Mouse (Mus musculus) liver, embryonic 11.5 days (tissue): ENCODE data around the gene Gm45808. TPM values are rescaled to one million over a fixed set of nuclear protein-coding genes. Genes with fewer than 3 reads are reported as not detected.
"Not testable (repeated sequence)": the region's sequence is repeated elsewhere in the genome, so short reads cannot be mapped to it uniquely, and the experiment has no call there.

Experiments used
- ATAC-seq: fragments of 200-750 bp; cut with Nextera tagmentation; replicated peaks from 2 replicates; pipeline ENCODE4 v1.8.0; 2017; ENCODE audit warnings: moderate number of reproducible peaks, mild to moderate bottlenecking, moderate TSS enrichment, moderate library complexity; ENCODE audit not compliant: low FRiP score
- DNase-seq: peaks from one replicate; pipeline ENCODE4 v3.0.0-alpha.2; 2017; ENCODE audit warnings: low spot score
- H3K27ac ChIP-seq: fragments of 300-500 bp; sonication (generic); 2 replicates; pipeline ENCODE4 v1.5.1; 2014; ENCODE audit warnings: mild to moderate bottlenecking, low read depth, low read length, control low read depth
- H3K27me3 ChIP-seq: fragments of 300-500 bp; sonication (generic); replicated peaks from 2 replicates; pipeline ENCODE4 v1.6.1; 2014; ENCODE audit warnings: low read length, mixed read lengths; ENCODE audit not compliant: control insufficient read depth, insufficient read depth
- H3K36me3 ChIP-seq: fragments of 300-500 bp; sonication (generic); 2 replicates; pipeline ENCODE4 v1.6.1; 2014; ENCODE audit warnings: mild to moderate bottlenecking, low read length, moderate library complexity, mixed read lengths; ENCODE audit not compliant: control insufficient read depth, insufficient read depth
- H3K4me1 ChIP-seq: fragments of 300-500 bp; sonication (generic); replicated peaks from 2 replicates; pipeline ENCODE4 v1.6.1; 2014; ENCODE audit warnings: low read length, mixed read lengths; ENCODE audit not compliant: control insufficient read depth, insufficient read depth
- H3K4me2 ChIP-seq: fragments of 300-500 bp; sonication (generic); 2 replicates; pipeline ENCODE4 v1.6.1; 2014; ENCODE audit warnings: mild to moderate bottlenecking, control low read depth, moderate library complexity
- H3K4me3 ChIP-seq: fragments of 300-500 bp; sonication (generic); 2 replicates; pipeline ENCODE4 v1.5.1; 2014; ENCODE audit warnings: low read depth, low read length, control low read depth
- H3K9ac ChIP-seq: fragments of 300-500 bp; sonication (generic); 2 replicates; pipeline ENCODE4 v1.6.1; 2014; ENCODE audit warnings: low read depth, low read length, control low read depth
- H3K9me3 ChIP-seq: fragments of 300-500 bp; sonication (generic); 2 replicates; pipeline ENCODE4 v1.6.1; 2016; ENCODE audit warnings: low read length, inconsistent platforms, mixed read lengths; ENCODE audit not compliant: control insufficient read depth
- WGBS: fragments of 180-500 bp; shearing (Covaris S2); extraction: QIAGEN DNeasy Blood & Tissue Kit; methylation state at CpG from one replicate; pipeline ENCODE4 v1.1.7; 2014; 5-methylcytosine and 5-hydroxymethylcytosine counted together
- polyA plus RNA-seq: library from polyadenylated mRNA; unstranded; fragments of >200 nt; fragmentation: Nextera tagmentation; extraction: Ambion mirVana; gene quantifications from 2 replicates; pipeline ENCODE4 v1.2.1, GENCODE M21; 2014

Gm45808 gene
- polyA plus RNA-seq, 1 experiment from 2014 or later: not detected

- peak overlapping the region; percentile 76 for H3K9ac ChIP-seq
- H3K4me3 ChIP-seq: peak overlapping the region; percentile 87
- DNase-seq (peak; percentile 29), ATAC-seq (no peak)
- H3K36me3 ChIP-seq: peaks cover 9% of the 10 kb centered on the region; the same call in 1 of the 2 replicates
- peak overlapping the region; percentile 68 for H3K27ac ChIP-seq
- no peaks in the 10 kb centered on the region for H3K27me3 ChIP-seq
- H3K9me3 ChIP-seq: no peaks in the 10 kb centered on the region
- H3K4me1 ChIP-seq: peaks cover 43% of the 10 kb centered on the region
- peak overlapping the region; percentile 80 for H3K4me2 ChIP-seq
- WGBS: 62% methylated on average over 13 of the region's 13 CpGs
Measured at GRCm38 (mm10) chr7:45523678-45524170, 37.1 kb upstream of the Gm45808 start.

GRCm38 (mm10) chr7:45522957-45523676 is 36.5 kb upstream of the Gm45808 start:
- H3K9me3 ChIP-seq: no peaks in the 10 kb centered on the region
- H3K4me3 ChIP-seq: peak overlapping the region; percentile 87
- H3K9ac ChIP-seq: peak overlapping the region; percentile 76
- no peak for ATAC-seq
- H3K4me1 ChIP-seq: peaks cover 43% of the 10 kb centered on the region
- DNase-seq: peak; percentile 36
- peaks cover 9% of the 10 kb centered on the region; the same call in 1 of the 2 replicates for H3K36me3 ChIP-seq
- no peaks in the 10 kb centered on the region for H3K27me3 ChIP-seq
- H3K27ac ChIP-seq: peak overlapping the region; percentile 68
- WGBS: 63% methylated on average over 18 of the region's 18 CpGs
- peak overlapping the region; percentile 80 for H3K4me2 ChIP-seq

- H3K4me3 ChIP-seq: peak overlapping the region; percentile 87
- peaks cover 9% of the 10 kb centered on the region; the same call in 1 of the 2 replicates for H3K36me3 ChIP-seq
- peak overlapping the region; percentile 80 for H3K4me2 ChIP-seq
- ATAC-seq: no peak
- WGBS: 52% methylated on average over 16 of the region's 16 CpGs
- peak overlapping the region; percentile 64 for H3K9ac ChIP-seq
- peak overlapping the region; percentile 23; the same call in 1 of the 2 replicates for H3K27ac ChIP-seq
- no peaks in the 10 kb centered on the region for H3K27me3 ChIP-seq
- H3K9me3 ChIP-seq: no peaks in the 10 kb centered on the region
- H3K4me1 ChIP-seq: peaks cover 43% of the 10 kb centered on the region
- DNase-seq: no peak
Measured at GRCm38 (mm10) chr7:45522194-45522752, 35.7 kb upstream of the Gm45808 start.

- H3K9ac ChIP-seq: peak overlapping the region; percentile 64
- DNase-seq (peak; percentile 84), ATAC-seq (peak; percentile 38)
- under 1% methylated on average over 28 of the region's 28 CpGs for WGBS
- peaks cover 9% of the 10 kb centered on the region; the same call in 1 of the 2 replicates for H3K36me3 ChIP-seq
- H3K4me1 ChIP-seq: peaks cover 40% of the 10 kb centered on the region
- H3K27ac ChIP-seq: peak overlapping the region; percentile 23
- H3K4me3 ChIP-seq: peak overlapping the region; percentile 87
- no peaks in the 10 kb centered on the region for H3K9me3 ChIP-seq
- peak overlapping the region; percentile 80 for H3K4me2 ChIP-seq
- no peaks in the 10 kb centered on the region for H3K27me3 ChIP-seq
Measured at GRCm38 (mm10) chr7:45521728-45522184, 35.1 kb upstream of the Gm45808 start.

DNA sequence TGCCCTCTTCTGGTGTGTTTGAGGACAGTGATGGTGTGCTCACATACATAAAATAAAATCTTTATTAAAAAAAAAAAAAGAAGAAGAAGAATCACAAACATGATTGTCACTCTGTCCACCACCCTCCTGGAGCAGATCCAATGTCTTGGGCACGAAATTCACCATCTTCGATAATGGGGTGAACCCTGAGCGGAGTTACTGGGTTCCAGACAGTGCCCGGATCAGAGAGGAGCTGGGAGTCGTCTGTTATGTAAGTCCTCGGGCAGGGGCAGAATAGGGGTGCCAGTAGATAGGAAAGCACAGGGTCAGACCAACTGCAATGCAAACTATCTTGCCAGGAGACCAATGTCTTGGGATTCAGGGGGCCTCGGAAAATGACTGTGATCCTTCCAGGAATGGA is 34.0 kb upstream of the Gm45808 start:
- Histone ChIP-seq H3K9ac (no peak overlapping the region), H3K9me3 (no peaks in the 10 kb centered on the region), H3K4me2 (no peak overlapping the region; the same call in 1 of the 2 replicates), H3K27ac (no peak overlapping the region), H3K36me3 (peaks cover 9% of the 10 kb centered on the region; the same call in 1 of the 2 replicates), H3K27me3 (no peaks in the 10 kb centered on the region), H3K4me1 (peaks cover 49% of the 10 kb centered on the region), H3K4me3 (no peak overlapping the region)
- ATAC-seq: no peak
- DNase-seq: no peak
- 92% methylated on average over 7 of the region's 7 CpGs for WGBS

- Histone ChIP-seq H3K4me2 (0 out of 2 replicates have a peak overlapping the region, but pooled peaks have one; percentile 2), H3K9me3 (no peaks in the 10 kb centered on the region), H3K9ac (no peak overlapping the region), H3K36me3 (peaks cover 9% of the 10 kb centered on the region; the same call in 1 of the 2 replicates), H3K4me3 (no peak overlapping the region), H3K27ac (no peak overlapping the region), H3K27me3 (no peaks in the 10 kb centered on the region), H3K4me1 (peaks cover 53% of the 10 kb centered on the region)
- WGBS: 74% methylated on average over 8 of the region's 8 CpGs
- DNase-seq (no peak), ATAC-seq (no peak)
Measured at GRCm38 (mm10) chr7:45519345-45520120, 32.9 kb upstream of the Gm45808 start.

DNA sequence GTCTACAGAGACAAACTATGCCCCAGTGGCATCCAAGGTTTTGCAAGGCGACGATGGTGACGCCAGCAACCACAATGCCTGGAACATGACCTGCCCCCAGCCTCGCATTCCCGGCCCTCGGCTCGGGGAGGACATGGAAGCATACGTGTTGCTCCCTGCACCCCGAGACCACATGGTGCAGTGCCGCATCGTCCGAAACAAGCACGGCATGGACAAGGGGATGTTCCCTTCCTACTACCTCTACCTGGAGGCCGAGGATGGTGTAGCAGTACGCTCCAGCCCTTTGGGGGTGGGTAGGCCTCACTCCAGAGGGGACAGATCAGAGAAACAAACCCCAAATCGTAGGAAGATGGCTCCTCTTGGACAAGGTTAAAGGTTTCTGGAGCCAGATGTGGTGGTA is 32.0 kb upstream of the Gm45808 start:
- no peak overlapping the region for H3K4me2 ChIP-seq
- no peak overlapping the region for H3K27ac ChIP-seq

GRCm38 (mm10) chr7:45516846-45517245 is 30.2 kb upstream of the Gm45808 start:
- not testable (repeated sequence) for H3K36me3 ChIP-seq, H3K4me3 ChIP-seq, H3K27ac ChIP-seq, H3K27me3 ChIP-seq, DNase-seq, H3K9me3 ChIP-seq, ATAC-seq, H3K4me2 ChIP-seq, H3K9ac ChIP-seq
- peaks cover 34% of the 10 kb centered on the region for H3K4me1 ChIP-seq
- WGBS: 63% methylated on average over 5 of the region's 5 CpGs

More for the DNA sequence above, 32.0 kb upstream of the Gm45808 start:
- 94% methylated on average over 16 of the region's 16 CpGs for WGBS
- Histone ChIP-seq H3K4me1 (peaks cover 48% of the 10 kb centered on the region), H3K27me3 (no peaks in the 10 kb centered on the region), H3K36me3 (peaks cover 4% of the 10 kb centered on the region; the same call in 1 of the 2 replicates), H3K9me3 (no peaks in the 10 kb centered on the region), H3K4me3 (no peak overlapping the region), H3K9ac (no peak overlapping the region)
- no peak for DNase-seq
- ATAC-seq: no peak
